14 mouse cellular contexts compared by ENCODE assay signal in genomic region chr3:62324708-62325107, GRCm38 (mm10). TPM values are rescaled to one million over a fixed set of nuclear protein-coding genes. Genes with fewer than 3 reads are reported as not detected.
"Had no signal": no experiment of that assay in that cellular context is flagged by ENCODE, and none has a peak within 500 bp of the region (broad histone marks: within the 10 kb centered on the region; RNA-seq: fewer than 3 reads in every experiment).

No protein-coding gene starts in this region.

- H3K27me3 ChIP-seq: intestine, embryonic 15.5 days; limb, embryonic 12.5 days; liver, embryonic 13.5 days; stomach, embryonic 15.5 days had no signal

- H3K4me2 ChIP-seq: intestine, embryonic 15.5 days; limb, embryonic 12.5 days; liver, embryonic 13.5 days; stomach, embryonic 15.5 days had no signal

- H3K36me3 ChIP-seq: intestine, embryonic 15.5 days; limb, embryonic 12.5 days; liver, embryonic 13.5 days; stomach, embryonic 15.5 days had no signal

- DNase-seq: kidney, adult 18-20 months; kidney, postnatal 10 days; kidney, postnatal 4 days; liver; liver, embryonic 13.5 days; lung, adult 18-20 months; right cerebral cortex, postnatal 14 days; thymus, adult 2 months; thymus, postnatal 25 days had no signal

- H3K4me3 ChIP-seq: intestine, embryonic 15.5 days; layer of hippocampus, adult 2 months; limb, embryonic 12.5 days; liver, embryonic 13.5 days; stomach, embryonic 15.5 days had no signal

- H3K9me3 ChIP-seq: intestine, embryonic 15.5 days; limb, embryonic 12.5 days; liver, embryonic 13.5 days; stomach, embryonic 15.5 days had no signal

- H3K9ac ChIP-seq: intestine, embryonic 15.5 days; limb, embryonic 12.5 days; liver, embryonic 13.5 days; stomach, embryonic 15.5 days had no signal

- H3K27ac ChIP-seq: intestine, embryonic 15.5 days; layer of hippocampus, adult 2 months; limb, embryonic 12.5 days; liver, embryonic 13.5 days; stomach, embryonic 15.5 days had no signal

- ATAC-seq: intestine, embryonic 15.5 days had no signal

- H3K4me1 ChIP-seq: intestine, embryonic 15.5 days; limb, embryonic 12.5 days; liver, embryonic 13.5 days; stomach, embryonic 15.5 days had no signal

RNA-seq across cellular contexts. Expression of gene Arhgef26, which starts 13.4 kb away (rescaled TPM):
- total RNA-seq: megakaryocyte progenitor cell, adult 5-6 weeks had no signal
